Mouse (Mus musculus): ENCODE results near the gene Atp10b.

GRCm38 (mm10) chr11:43239804-43240203 is 90.1 kb downstream of the Atp10b start:
- TF ChIP-seq MEF2A (IDR thresholded peaks at IDR 0.05; ENCODE audit: borderline replicate concordance, low read depth, low read length), result no peak
- no peak for TF ChIP-seq POLR2AphosphoS2 (IDR thresholded peaks at IDR 0.05; ENCODE audit: low read depth, low read length)
- no peak for TF ChIP-seq CTCF (conservative IDR thresholded peaks at IDR 0.05 in 1 of 2, IDR thresholded peaks at IDR 0.05 in 1 of 2; ENCODE audit: low read depth in 2 of 2, low read length in 2 of 2)
